Mouse (Mus musculus): ENCODE data around the gene Mdfic. TPM values are rescaled to one million over a fixed set of nuclear protein-coding genes. Genes with fewer than 3 reads are reported as not detected.
A peak's percentile ranks its signal among the peaks of the same experiment; 100 is the strongest.

Mdfic gene
- total and polyA plus RNA-seq, 3 experiments = 21.0 to 75.2 (median 46.4) TPM

- DNase-seq = peak; percentile 88
Measured at GRCm38 (mm10) chr6:15793602-15794345, 73.3 kb downstream of the Mdfic start.

GRCm38 (mm10) chr6:15794801-15795200, 74.3 kb downstream of the Mdfic start:
- DNase-seq = no peak

GRCm38 (mm10) chr6:15807382-15807781, 86.9 kb downstream of the Mdfic start:
- no peak for DNase-seq

- no peak for DNase-seq
Measured at GRCm38 (mm10) chr6:15825236-15825635, 104.8 kb downstream of the Mdfic start.

DNA sequence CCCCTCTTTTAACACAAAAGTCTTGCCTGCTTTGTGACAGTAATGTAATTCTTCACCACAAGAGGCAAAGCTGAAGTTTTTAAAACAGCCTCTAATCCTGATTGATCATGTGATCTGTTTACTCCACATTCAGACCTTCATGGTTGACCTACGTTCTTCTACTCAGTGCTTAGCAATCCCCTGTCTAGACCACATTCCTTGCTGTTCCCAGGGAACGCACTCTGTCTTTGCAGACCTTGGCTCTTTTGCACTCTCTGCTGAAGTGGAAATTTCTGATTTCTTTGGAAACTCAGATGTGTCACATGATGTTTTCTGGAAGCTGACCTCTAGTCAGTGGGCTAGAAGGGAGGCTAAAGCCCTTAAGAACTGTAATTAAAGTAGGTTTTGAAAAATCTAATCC, 109.4 kb downstream of the Mdfic start:
- no peak for DNase-seq

DNA sequence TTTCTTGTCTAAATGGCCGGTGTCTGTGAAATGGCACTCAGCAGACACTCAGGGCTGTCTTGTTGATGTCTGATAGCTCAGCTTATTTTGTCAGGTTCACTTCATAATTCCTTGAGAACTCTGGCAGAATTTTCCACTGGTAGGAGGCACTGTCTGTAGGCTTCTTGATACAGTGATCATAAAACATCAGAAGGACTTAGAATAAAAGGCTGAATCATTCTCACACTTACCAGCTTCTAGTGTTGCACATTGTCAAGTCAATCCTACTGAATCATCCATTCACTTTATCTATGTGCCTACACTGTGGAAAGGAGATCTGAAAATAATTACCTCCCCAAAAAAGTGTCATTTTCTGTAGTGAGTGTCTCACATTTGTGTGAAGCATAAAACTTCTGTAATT, 110.2 kb downstream of the Mdfic start:
- no peak for DNase-seq

DNA sequence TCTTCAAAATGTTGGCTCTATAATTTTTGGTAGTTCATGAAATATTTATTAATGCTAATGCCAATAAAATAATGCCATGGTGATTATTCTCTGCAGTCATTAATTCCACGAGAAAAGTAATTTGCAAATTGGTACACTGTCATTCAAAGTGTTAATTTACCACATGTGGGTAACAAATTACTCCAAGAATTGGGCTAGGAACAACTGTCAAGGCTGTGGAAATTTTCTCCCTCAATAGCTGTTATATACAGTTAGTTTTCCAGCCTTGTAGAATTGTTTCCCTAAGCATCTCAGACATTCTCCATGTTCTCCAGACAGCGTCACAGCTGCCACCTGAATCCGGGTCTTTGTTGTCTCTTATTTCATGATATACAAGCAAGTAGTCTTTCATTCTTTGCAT, 117.2 kb downstream of the Mdfic start:
- no peak for DNase-seq

DNA sequence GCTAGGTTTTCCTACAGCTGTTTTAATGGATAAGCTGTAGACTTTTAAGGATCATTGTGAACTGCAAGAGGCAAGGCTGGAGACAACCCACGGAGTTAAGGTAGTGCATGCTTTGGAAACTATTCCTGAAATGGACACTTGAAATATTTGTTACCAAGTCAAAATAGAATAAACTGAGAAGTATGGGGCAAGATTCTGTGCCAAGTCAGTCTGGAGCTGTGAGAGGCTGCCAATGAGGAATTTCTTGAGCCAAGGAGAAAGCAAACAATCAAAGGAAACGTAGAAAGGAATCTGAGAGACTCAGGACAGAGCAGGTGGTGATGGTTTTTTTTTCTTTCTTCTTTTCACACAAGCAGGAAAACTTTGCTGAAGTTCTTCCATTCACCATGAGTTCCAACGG, 119.4 kb downstream of the Mdfic start:
- no peak for DNase-seq

GRCm38 (mm10) chr6:15840429-15840828, 120.0 kb downstream of the Mdfic start:
- DNase-seq = no peak

- DNase-seq = peak; percentile 4
Measured at GRCm38 (mm10) chr6:15841476-15842209, 121.2 kb downstream of the Mdfic start.

DNA sequence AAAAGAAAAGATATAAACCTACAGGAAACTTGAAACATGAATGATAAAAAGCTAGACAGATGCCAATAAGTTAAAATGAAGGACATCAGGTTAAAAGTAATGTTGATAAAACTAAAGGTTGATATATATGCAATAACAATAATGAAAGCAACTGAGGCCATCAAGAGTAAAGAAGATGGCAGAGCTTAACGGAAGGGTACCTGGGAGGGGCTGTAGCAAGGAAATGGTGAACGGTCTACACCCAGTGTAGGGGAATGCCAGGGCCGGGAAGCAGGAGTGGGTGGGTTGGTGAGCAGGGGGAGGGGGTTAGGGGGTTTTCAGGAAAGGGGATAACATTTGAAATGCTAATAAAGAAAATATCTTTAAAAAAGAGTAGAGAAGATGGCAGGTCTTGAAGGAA, 122.8 kb downstream of the Mdfic start:
- no peak for DNase-seq

GRCm38 (mm10) chr6:15845711-15846342, 125.4 kb downstream of the Mdfic start:
- DNase-seq = no peak
